Mouse (Mus musculus) embryonic facial prominence, embryonic 15.5 days (tissue): ENCODE results near the gene Snurf. TPM values are rescaled to one million over a fixed set of nuclear protein-coding genes. Genes with fewer than 3 reads are reported as not detected.

Experiments used
- polyA plus RNA-seq: library from polyadenylated mRNA; unstranded; fragments of >200 nt; fragmentation: Nextera tagmentation; extraction: Ambion mirVana; gene quantifications from 2 replicates; pipeline ENCODE4 v1.2.1, GENCODE M21; 2015

Gene Snurf
- polyA plus RNA-seq, 1 experiment from 2014 or later: 20.9 TPM

Other genes starting within 250 kb of the Snurf start
- 0.19 and 0.33 TPM in 2 replicates for gene Gm38393, start within 50 bp of the Snurf start, polyA plus RNA-seq
- 30.0 and 30.3 TPM in 2 replicates for gene Snrpn, start 135.2 kb upstream of the Snurf start, polyA plus RNA-seq